Mouse (Mus musculus): ENCODE data around the gene Brinp2.
A peak's percentile ranks its signal among the peaks of the same experiment; 100 is the strongest.

The Brinp2 gene

DNA sequence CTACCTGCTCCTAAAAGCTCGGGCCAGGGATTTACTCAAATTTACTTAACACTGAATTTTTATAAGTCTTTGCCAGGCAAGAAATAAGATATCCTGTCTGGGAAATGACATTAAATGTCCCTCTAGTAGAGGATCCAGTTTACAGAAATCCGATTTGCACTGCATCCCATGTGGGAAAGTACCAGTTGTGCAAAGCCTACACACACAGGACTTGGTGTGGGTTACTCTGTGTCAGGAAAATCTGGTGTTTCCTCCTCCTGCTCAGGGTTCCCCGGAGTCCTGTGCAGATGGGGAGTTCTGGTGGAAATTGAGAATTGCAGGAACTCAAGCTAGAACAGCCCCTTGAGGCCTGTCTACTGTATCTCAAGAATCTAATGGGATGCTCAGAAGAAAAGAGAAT is 70.9 kb downstream of the Brinp2 start:
- DNase-seq, result no peak

DNA sequence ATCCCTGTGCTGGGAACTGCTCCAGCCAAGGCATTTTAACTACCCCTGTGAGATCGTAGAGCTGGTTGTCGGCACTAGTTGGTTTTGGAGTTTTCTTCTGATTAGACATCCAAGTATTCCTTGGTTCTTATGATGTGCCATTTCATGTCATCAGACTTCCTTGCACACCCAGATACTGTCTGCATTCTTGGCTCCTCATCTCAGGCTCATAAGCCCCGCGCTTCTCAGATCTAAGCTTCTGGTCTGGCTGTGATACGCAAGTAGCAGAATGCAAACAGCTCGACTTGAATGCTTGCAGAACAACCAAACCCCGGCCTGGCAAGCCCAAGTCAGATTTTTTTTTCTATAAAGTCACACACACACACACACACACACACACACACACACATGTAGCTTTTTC is 72.3 kb downstream of the Brinp2 start:
- no peak for DNase-seq

DNA sequence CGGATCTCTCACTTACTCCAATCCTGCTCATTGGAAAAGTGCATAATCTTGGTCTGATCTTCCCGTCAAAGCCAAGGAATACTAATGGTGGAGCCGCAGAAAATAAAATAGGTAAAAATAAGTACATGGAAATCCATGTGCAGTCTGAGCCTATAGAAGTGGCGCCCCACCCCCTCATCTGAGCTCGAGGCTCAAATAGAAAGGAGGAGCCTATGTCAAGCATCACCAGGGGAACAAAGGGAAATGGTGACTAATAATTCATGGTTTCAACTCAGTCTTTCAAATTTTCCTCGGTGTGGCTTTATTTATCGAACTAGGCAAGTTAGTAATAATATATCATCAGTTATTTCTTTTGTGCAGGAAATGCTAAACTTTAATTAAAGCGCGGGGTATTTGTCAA is 84.1 kb downstream of the Brinp2 start:
- no peak for DNase-seq

DNA sequence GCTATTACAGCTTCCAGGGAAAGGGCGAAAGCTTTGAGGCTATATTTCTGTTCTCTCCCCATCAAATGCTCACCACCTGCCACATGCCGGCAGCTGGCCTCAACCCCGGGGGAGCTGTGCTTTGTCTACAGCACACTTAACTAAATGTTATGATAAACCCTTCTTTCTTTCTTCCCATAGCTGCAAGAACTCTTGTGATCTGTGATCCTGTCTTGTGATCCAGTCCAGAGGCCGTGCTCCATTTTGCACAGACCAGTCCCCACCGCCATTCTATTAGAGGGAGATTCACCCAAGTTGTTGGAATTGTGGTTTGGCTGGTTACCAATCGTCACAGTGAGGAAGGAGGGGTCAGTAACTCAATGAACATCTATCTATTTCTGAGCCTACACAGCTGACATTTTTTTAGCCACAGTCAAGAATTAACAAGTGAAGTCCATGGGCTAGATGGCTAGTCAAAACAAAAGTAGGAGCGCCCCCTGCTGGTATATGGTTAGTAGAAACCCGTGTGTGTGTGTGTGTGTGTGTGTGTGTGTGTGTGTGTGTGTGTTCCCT is 89.0 kb downstream of the Brinp2 start:
- DNase-seq, result peak; percentile 65 to 85

GRCm38 (mm10) chr1:158266293-158267019 is 89.7 kb downstream of the Brinp2 start:
- peak; percentile 55 to 71 for DNase-seq

DNA sequence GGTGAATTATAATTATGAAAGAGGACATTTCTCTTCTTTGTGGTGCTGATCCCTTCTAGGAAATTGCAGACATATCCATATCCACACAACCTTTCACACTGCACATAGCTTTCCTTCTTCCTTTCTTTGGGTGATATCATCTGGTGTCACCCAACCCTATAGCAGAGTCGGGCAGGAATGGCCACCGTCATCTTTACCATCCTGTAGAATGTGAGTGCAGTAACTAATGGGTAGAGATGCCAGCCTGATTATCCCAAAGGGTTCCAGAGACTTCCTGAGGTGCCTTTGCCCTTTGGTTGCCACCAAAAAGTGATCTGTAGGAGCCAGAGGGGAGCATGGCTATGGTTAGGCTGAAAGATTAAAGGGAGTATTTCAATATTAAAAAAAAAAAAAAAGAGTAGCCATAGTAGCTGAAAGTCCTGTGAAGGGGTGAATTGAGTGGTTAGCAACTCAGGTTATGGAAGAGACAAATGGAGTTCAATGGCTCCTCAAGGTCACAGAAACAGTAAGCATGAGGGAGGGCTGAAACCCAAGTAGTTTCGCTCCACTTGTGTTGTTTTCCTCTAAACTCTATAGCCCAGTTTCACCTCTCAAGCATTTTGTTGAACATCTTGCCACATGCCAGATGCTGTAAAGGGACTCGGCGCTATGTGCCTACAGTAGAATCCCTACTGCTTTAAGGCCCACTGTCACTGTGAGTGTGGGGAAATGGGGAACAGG is 96.5 kb downstream of the Brinp2 start:
- no peak for DNase-seq

GRCm38 (mm10) chr1:158258685-158259292 is 97.3 kb downstream of the Brinp2 start:
- no peak for DNase-seq

- DNase-seq, result peak; percentile 29 to 67
Measured at GRCm38 (mm10) chr1:158255912-158256680, 100.0 kb downstream of the Brinp2 start.

DNA sequence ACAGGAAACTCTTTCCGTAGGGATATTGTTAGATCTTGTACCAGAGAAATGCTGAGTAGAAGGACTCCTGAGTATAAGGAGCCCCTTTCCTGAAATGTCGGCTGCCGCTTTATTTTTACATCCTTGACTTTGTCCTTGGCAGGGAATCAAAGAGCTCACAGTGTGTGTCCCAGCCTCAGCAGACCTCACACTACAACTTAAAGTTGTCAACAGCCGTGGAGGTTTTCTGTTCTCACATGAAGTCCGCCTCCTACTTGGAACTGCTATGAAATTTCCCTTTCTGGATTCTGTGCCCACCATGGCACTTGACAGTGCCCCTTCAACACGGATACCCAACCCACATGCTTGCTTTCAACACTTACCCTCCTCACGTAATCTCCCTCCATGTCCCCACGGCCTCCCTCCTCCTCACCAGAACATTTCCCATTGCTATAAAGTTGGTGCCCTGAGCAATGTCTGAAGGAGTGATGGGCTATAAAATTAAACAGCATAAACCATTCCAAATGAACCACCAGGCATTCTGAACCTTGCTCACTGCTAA is 103.4 kb downstream of the Brinp2 start:
- no peak for DNase-seq

DNA sequence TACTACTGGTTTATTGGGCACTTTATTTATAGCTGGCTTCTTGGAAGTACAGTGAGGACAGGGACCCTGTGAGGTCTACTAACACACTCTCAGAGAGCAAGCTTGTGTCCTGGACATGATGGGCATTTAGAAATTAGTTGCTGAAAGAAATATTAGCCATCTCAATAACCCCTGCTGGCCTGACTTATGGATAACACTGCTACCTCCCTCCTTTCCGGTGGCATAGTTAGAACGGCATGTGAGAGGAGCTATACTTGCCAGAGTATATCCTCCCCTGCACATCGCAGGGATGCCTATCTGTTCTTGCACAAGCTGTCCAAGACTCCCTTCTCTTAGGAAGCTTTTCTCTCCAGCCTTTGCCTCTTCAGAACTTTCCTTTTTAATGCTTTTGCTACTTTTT is 107.9 kb downstream of the Brinp2 start:
- DNase-seq, result no peak

- no peak for DNase-seq
Measured at GRCm38 (mm10) chr1:158246476-158247153, 109.5 kb downstream of the Brinp2 start.

GRCm38 (mm10) chr1:158245486-158245885 is 110.6 kb downstream of the Brinp2 start:
- no peak for DNase-seq

GRCm38 (mm10) chr1:158244016-158244415 is 112.1 kb downstream of the Brinp2 start:
- no peak for DNase-seq

DNA sequence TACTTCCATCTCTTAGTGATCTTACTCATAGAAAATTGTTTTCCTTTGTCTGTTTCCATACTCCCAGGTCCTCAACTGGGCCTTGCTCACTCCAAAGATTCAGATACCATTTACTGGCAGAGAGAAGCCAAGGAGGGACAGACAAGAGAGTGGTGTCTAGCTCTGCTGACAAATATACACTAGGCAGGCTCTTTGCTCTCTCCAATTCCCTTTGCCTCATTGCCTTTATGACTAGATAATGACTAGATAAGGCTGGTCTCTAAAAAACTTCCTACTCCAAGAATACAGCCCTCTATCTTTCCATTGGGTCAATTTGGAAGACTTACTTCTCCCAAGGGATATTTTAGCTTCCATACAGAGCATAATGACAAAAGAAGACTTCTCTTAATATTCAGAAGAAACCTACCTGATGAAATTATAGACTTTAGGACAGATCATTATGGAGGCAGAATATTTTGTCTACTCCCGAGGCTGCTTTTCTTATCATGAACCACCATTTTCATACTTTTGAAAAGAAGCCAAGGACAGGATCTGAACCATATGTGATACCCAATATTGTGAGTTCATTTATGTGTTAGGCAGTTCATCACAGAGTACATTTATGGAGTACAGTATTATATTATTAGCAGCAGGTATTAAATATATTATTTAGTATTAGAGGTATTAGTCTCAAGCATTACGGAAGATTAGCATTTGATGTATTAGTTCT is 114.1 kb downstream of the Brinp2 start:
- DNase-seq, result no peak

GRCm38 (mm10) chr1:158239841-158240240 is 116.3 kb downstream of the Brinp2 start:
- DNase-seq, result no peak

DNA sequence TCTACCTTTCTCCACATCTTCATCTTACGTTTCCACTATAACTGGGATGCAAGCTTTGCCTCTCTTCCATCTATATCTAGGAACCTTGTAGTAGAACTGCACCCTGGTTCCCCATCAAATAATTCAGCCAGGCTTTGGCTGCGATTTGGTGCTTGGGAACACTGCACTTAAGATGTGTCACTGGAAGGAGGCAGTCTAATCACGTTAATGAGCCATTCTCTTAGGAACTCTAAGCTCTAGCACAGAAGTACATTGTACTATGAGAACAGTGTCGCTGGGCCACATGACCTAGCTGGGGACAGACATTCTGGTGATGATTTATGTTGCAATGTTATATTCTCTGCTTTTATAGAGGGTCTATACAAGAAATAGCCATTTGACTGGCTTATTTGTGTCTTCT is 117.4 kb downstream of the Brinp2 start:
- DNase-seq, result peak in 1 of 2 experiments; percentile 14

DNA sequence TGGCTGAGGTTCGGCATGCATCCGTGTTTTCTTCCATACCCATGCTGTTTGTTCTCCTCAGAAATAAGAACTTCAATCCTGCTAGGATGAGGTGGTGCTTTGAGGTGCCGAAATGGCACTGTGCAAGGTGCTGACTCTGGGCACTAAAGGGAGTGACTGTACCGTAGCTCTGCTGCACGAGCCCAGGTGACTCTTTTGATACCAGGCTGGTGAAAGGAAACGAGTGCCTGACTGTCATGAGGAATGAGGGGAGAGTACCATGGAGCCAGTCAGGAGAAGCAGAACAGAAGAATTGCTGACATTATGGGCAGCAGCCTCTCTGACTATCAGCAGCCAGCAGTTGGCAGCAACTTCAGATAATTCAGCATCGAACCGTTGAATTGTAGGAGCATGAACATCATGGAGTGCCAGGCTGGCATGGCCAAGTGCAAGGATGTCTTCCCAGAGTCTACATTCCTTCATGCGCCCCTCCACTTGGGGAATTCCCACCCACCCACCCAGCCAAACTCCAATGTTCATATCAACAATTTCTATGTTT is 127.4 kb downstream of the Brinp2 start:
- DNase-seq, result no peak

DNA sequence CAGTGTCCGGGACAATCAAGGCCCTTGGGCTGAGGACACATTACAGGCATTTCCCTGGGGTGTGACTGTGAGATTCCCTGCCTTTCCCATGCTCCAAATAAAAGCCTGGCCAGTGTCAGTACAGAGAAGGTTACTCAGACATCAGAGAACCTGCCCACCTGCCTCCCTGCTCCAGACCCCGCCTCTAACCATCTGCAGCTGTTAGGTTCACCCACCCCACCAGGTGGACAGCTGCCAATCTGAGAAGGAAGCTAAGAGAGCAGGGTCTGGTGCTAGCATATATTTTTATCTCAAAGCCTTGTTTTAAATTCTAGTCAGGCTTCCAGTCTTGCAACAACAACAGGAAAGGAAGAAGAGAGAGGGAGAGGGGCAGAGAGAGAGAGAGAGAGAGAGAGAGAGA is 128.9 kb downstream of the Brinp2 start:
- DNase-seq, result peak in 1 of 2 experiments; percentile 32

- DNase-seq, result no peak
Measured at GRCm38 (mm10) chr1:158226689-158227088, 129.4 kb downstream of the Brinp2 start.

GRCm38 (mm10) chr1:158221048-158221447 is 135.1 kb downstream of the Brinp2 start:
- peak in 1 of 2 experiments; percentile 8 for DNase-seq

DNA sequence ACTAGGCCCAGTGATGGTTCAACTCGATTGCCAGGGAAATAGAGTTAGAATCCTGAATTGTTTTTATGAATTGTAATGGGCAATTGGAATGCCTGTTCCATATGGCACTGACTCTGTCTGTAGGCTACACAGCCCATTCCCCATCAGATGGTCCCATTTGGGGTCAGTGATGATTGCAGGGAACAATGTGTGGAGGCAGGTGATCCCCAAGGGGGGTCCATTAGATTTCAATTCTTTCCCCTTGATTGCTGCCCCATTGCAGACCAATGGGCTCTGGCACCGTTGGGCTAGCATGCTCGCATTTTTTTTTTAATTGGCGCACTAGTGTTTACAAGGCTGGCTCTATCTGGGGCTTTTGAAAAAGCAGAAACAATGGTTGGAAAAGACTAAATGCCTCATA is 136.0 kb downstream of the Brinp2 start:
- DNase-seq, result no peak

Measured in cerebellum, postnatal 14 days (tissue).